Mouse (Mus musculus): ENCODE measurements around the gene Fam126a. TPM values are rescaled to one million over a fixed set of nuclear protein-coding genes. Genes with fewer than 3 reads are reported as not detected.

Fam126a gene
- total and polyA plus RNA-seq, 3 experiments: 30.0 to 51.1 (median 34.7) TPM

DNA sequence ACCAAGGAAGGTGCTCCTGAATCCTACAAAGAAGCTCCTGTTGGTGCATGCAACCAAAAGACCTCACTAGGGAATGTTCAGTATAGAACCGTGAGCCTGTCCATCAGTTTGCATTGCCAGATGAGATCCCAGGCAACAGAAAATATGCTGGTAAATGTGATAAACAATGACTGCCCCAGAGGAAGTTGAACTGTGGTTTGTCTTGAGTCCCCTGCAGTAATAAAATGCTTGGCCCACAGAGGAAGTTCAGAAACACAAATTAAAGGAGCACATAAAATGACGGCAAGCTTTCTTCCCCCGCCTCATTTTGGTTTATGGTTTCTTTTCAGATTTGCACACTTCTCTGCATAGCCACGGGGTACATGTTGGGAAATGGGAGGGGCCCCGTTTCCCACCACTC, 8.3 kb upstream of the Fam126a start (continued):
- TF ChIP-seq CHD2 (IDR thresholded peaks at IDR 0.05; ENCODE audit: low read length) (no peak), ELF1 (IDR thresholded peaks at IDR 0.05; ENCODE audit: low read depth, low read length) (no peak)

DNA sequence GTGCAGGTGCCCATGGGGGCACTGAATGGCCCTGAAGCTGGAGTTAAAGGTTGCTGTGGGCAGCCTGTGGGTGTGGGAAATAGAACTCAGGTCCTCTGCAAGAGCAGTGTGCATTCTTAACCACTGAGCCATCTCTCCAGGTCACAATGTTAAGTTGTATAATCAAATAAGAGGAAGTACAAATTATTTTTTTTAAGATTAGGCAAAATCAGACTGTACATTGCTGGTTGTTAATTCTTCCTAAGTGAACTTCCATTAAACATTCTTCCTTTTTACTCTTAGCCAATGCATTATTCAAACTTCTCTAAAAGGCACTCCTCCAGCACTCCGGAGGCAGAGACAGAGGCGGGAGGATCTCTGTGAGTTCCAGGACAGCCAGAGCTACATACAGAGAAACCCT, 7.7 kb upstream of the Fam126a start:
- TF ChIP-seq ZNF384 (IDR thresholded peaks at IDR 0.05; ENCODE audit: low read depth, low read length): peak; percentile 76
- 0 out of 2 replicates have a peak, but pooled peaks have one; percentile 16 for TF ChIP-seq ETS1 (IDR thresholded peaks at IDR 0.05; ENCODE audit: low read depth, low read length)
- no peak for TF ChIP-seq MXI1 (IDR thresholded peaks at IDR 0.05; ENCODE audit: low read depth, low read length)
- peak in 1 of 2 experiments; percentile 40; a peak in 1 of 4 replicates for TF ChIP-seq EP300 (IDR thresholded peaks at IDR 0.05; ENCODE audit: low read depth in 1 of 2, low read length in 2 of 2)
- TF ChIP-seq TCF12 (IDR thresholded peaks at IDR 0.05; ENCODE audit: low read depth, low read length): no peak
- no peak for TF ChIP-seq MAZ (IDR thresholded peaks at IDR 0.05; ENCODE audit: low read depth, low read length)
- no peak for TF ChIP-seq RAD21 (IDR thresholded peaks at IDR 0.05; ENCODE audit: low read depth, low read length)
- 0 out of 2 replicates have a peak, but pooled peaks have one; percentile 13 for TF ChIP-seq GATA1 (IDR thresholded peaks at IDR 0.05; ENCODE audit: low read depth, low read length)
- no peak for TF ChIP-seq UBTF (IDR thresholded peaks at IDR 0.05; ENCODE audit: borderline replicate concordance, insufficient read depth, low read depth, low read length)
- Histone ChIP-seq H3K36me3 (ENCODE audit: control insufficient read depth in 1 of 2, insufficient read depth in 2 of 2, low read length in 2 of 2) (peaks cover 0 to 17% of the 10 kb centered on the region in 2 experiments; a peak in 2 of 4 replicates), H3K9me3 (replicated peaks; ENCODE audit: insufficient read depth, low read length) (no peaks in the 10 kb centered on the region), H3K79me2 (ENCODE audit: control insufficient read depth, insufficient read depth, low read length, poor library complexity) (no peaks in the 10 kb centered on the region), H3K4me1 (ENCODE audit: control insufficient read depth in 1 of 2, insufficient read depth in 2 of 2, low read length in 2 of 2) (peaks cover 6 to 16% of the 10 kb centered on the region in 2 experiments), H3K27ac (ENCODE audit: control insufficient read depth, low read depth, low read length) (peak overlapping the region; percentile 56; the same call in 1 of the 2 replicates), H3K4me3 (ENCODE audit: control insufficient read depth in 1 of 2, insufficient read depth in 1 of 2, low read depth in 2 of 2, low read length in 2 of 2) (no peak overlapping the region), H3K27me3 (ENCODE audit: control insufficient read depth in 1 of 2, insufficient read depth in 2 of 2, low read length in 2 of 2) (no peaks in the 10 kb centered on the region), H3K9ac (ENCODE audit: control insufficient read depth, low read depth, low read length, poor library complexity, severe bottlenecking) (0 out of 2 replicates have a peak overlapping the region, but pooled peaks have one; percentile 18)
- peak; percentile 69 for DNase-seq (ENCODE audit: low read depth, low spot score)

DNA sequence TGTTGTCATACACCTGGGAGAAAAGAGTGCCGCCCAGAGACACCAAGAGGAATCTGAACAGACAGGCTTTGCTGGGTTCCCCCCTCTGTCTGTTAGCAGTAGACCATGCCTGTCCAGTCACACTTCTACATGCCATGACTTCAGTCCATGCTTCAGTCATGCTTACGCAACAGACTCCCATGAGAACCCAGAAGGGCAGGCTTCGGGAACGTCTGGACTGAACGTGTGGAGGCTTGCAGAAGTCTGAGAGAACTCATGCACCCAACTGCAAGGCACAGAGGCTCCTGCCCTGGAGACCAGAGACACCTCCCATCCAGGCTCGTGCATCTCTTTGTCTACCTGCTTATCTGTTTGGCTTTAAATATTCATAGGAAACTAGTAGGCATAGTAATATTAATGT, 6.2 kb upstream of the Fam126a start:
- TF ChIP-seq MAFK (IDR thresholded peaks at IDR 0.05; ENCODE audit: borderline replicate concordance, low read depth, low read length) (no peak), ELF1 (IDR thresholded peaks at IDR 0.05; ENCODE audit: low read depth, low read length) (no peak), CHD2 (IDR thresholded peaks at IDR 0.05; ENCODE audit: low read length) (no peak), SMC3 (IDR thresholded peaks at IDR 0.05; ENCODE audit: low read depth, low read length) (no peak), JUND (IDR thresholded peaks at IDR 0.05; ENCODE audit: low read depth, low read length) (no peak), E2F4 (IDR thresholded peaks at IDR 0.05; ENCODE audit: borderline replicate concordance, low read depth, low read length) (no peak), MAZ (IDR thresholded peaks at IDR 0.05; ENCODE audit: low read depth, low read length) (no peak), TAL1 (IDR thresholded peaks at IDR 0.05; ENCODE audit: low read length) (no peak), MYB (IDR thresholded peaks at IDR 0.05; ENCODE audit: low read depth, low read length) (no peak)
- Histone ChIP-seq H3K4me1 (ENCODE audit: control insufficient read depth in 1 of 2, insufficient read depth in 2 of 2, low read length in 2 of 2) (peaks cover 6 to 16% of the 10 kb centered on the region in 2 experiments), H3K4me3 (ENCODE audit: control insufficient read depth in 1 of 2, insufficient read depth in 1 of 2, low read depth in 2 of 2, low read length in 2 of 2) (no peak overlapping the region), H3K9ac (ENCODE audit: control insufficient read depth, low read depth, low read length, poor library complexity, severe bottlenecking) (no peak overlapping the region), H3K79me2 (ENCODE audit: control insufficient read depth, insufficient read depth, low read length, poor library complexity) (no peaks in the 10 kb centered on the region), H3K9me3 (replicated peaks; ENCODE audit: insufficient read depth, low read length) (no peaks in the 10 kb centered on the region), H3K27me3 (ENCODE audit: control insufficient read depth in 1 of 2, insufficient read depth in 2 of 2, low read length in 2 of 2) (no peaks in the 10 kb centered on the region), H3K36me3 (ENCODE audit: control insufficient read depth in 1 of 2, insufficient read depth in 2 of 2, low read length in 2 of 2) (peaks cover 0 to 17% of the 10 kb centered on the region in 2 experiments; a peak in 2 of 4 replicates), H3K27ac (ENCODE audit: control insufficient read depth, low read depth, low read length) (no peak overlapping the region)
- DNase-seq (ENCODE audit: low read depth, low spot score): no peak
